Mouse (Mus musculus): Measurements from ENCODE around the gene Rsph6a. TPM values are rescaled to one million over a fixed set of nuclear protein-coding genes. Genes with fewer than 3 reads are reported as not detected.
A peak's percentile ranks its signal among the peaks of the same experiment; 100 is the strongest.

Rsph6a gene
- not detected in 2 replicates for polyA plus RNA-seq (2012; ENCODE audit: insufficient read depth, insufficient read length, missing spikeins)

DNA sequence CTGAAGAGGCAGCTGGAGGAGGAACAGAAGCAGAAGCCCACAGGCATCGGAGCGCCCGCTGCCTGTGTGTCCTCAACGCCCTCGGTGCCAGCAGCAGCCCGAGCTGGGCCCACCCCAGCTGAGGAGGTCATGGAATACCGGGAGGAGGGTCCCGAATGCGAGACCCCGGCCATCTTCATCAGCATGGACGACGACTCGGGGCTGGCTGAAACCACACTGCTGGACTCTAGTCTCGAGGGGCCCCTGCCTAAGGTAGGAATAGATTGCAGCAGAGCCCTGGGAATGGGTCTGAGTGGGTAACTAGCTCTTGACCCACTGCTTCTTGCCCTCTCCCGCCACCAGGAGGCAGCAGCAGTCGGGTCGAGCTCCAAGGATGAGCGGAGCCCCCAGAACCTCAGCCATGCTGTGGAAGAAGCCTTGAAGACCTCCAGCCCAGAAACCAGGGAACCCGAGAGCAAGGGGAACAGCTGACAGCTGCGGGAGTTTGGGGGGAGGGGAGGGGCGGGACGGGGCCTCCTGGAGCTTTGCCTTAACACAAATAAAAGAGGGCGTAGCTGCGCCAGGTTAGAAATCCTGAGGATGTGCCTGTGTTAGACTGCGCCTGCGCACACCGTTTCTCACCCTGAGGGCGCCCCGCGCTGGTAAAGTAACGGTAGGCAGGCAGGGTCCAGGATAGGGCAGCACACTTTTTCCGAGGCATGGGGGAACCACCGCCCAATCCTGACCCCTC is at the start of gene Rsph6a:
Gene Rsph6a (plus strand): TSS at position 644 of the 730 bp plus-strand sequence.
- no peak within 1 kb of the TSS for H3K27ac ChIP-seq (ENCODE audit: insufficient read depth, low read depth, low read length)
- H3K4me1 ChIP-seq (ENCODE audit: control insufficient read depth, insufficient read depth, low read length), result no peaks in the 10 kb centered on the region
- peak; percentile 20; the same call in 1 of the 2 replicates for TF ChIP-seq CTCF (IDR thresholded peaks at IDR 0.05; ENCODE audit: low read depth, low read length)
- TF ChIP-seq POLR2A (IDR thresholded peaks at IDR 0.05; ENCODE audit: borderline replicate concordance, low read depth, low read length), result no peak
- H3K4me3 ChIP-seq (ENCODE audit: insufficient read depth, low read length), result no peak within 1 kb of the TSS

- Histone ChIP-seq H3K4me3 (ENCODE audit: insufficient read depth, low read length) (peak overlapping the region; percentile 86; the same call in 1 of the 2 replicates), H3K27ac (ENCODE audit: insufficient read depth, low read depth, low read length) (no peak overlapping the region), H3K4me1 (ENCODE audit: control insufficient read depth, insufficient read depth, low read length) (peaks cover 10% of the 10 kb centered on the region)
- TF ChIP-seq POLR2A (IDR thresholded peaks at IDR 0.05; ENCODE audit: borderline replicate concordance, low read depth, low read length) (no peak), CTCF (IDR thresholded peaks at IDR 0.05; ENCODE audit: low read depth, low read length) (no peak)
These were observed 48.9 kb upstream of the Rsph6a start for GRCm38 (mm10) chr7:19005417-19006121.

DNA sequence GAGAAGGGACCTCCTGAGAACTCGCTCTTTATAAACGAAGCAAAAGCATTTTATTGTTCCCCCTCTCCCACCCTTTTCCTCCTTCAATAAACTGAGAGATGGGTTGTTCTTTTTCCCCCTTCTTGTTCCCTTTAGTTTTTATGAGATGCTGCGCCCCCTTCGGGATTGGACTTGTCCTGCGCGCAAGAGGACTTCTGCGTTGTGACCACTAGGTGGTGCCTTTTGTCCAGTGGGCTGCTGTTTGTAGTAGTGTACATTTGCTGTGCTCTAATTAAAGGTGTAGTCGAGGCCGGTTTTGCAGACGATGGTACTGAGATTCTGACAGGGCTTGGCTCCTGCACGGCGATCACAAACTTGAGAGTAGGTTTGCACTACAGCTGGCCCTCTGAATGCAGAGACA is 48.0 kb upstream of the Rsph6a start:
- Histone ChIP-seq H3K4me3 (ENCODE audit: insufficient read depth, low read length) (no peak overlapping the region), H3K27ac (ENCODE audit: insufficient read depth, low read depth, low read length) (no peak overlapping the region), H3K4me1 (ENCODE audit: control insufficient read depth, insufficient read depth, low read length) (peaks cover 10% of the 10 kb centered on the region)
- TF ChIP-seq POLR2A (IDR thresholded peaks at IDR 0.05; ENCODE audit: borderline replicate concordance, low read depth, low read length) (no peak), CTCF (IDR thresholded peaks at IDR 0.05; ENCODE audit: low read depth, low read length) (peak; percentile 99)

- no peak overlapping the region for H3K4me3 ChIP-seq (ENCODE audit: insufficient read depth, low read length)
- TF ChIP-seq CTCF (IDR thresholded peaks at IDR 0.05; ENCODE audit: low read depth, low read length) (no peak), POLR2A (IDR thresholded peaks at IDR 0.05; ENCODE audit: borderline replicate concordance, low read depth, low read length) (no peak)
- no peak overlapping the region for H3K27ac ChIP-seq (ENCODE audit: insufficient read depth, low read depth, low read length)
- H3K4me1 ChIP-seq (ENCODE audit: control insufficient read depth, insufficient read depth, low read length), result peaks cover 3% of the 10 kb centered on the region; the same call in 1 of the 2 replicates
These were observed 47.2 kb upstream of the Rsph6a start for GRCm38 (mm10) chr7:19007026-19007977.

- TF ChIP-seq CTCF (IDR thresholded peaks at IDR 0.05; ENCODE audit: low read depth, low read length) (no peak), POLR2A (IDR thresholded peaks at IDR 0.05; ENCODE audit: borderline replicate concordance, low read depth, low read length) (no peak)
- H3K4me3 ChIP-seq (ENCODE audit: insufficient read depth, low read length), result no peak overlapping the region
- H3K4me1 ChIP-seq (ENCODE audit: control insufficient read depth, insufficient read depth, low read length), result no peaks in the 10 kb centered on the region
- H3K27ac ChIP-seq (ENCODE audit: insufficient read depth, low read depth, low read length), result no peak overlapping the region
These were observed 43.9 kb upstream of the Rsph6a start for GRCm38 (mm10) chr7:19010581-19010980.

DNA sequence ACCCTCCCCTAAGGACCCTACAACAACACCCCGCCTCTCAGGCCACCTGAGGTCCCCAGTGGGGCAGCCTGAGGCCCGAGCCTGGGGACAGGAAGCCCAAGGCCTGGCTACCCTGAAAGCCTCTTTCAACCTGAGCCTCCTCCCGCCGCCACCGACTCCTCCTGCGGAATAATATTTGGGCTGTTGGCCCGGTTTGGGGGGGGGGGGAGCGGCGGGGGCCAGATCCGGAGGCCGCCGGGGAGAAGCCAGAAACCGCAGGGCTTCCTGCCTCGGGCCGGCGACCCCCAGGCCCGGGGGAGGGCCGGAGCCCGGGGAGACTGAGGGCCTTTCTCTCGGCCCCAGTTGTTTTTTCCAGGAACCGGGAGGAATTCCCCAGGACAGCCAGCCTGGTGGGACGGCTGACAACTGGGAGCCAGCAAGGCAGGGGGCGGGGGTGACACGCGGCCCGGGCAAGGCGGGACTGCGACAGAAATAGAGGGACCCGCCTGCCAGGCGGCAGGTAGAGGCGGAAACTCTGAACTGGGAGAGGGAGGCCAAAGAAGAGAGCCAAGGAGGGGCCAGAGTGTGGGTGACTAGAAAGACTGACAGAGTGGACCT is 42.4 kb upstream of the Rsph6a start:
- no peak overlapping the region for H3K27ac ChIP-seq (ENCODE audit: insufficient read depth, low read depth, low read length)
- no peak for TF ChIP-seq CTCF (IDR thresholded peaks at IDR 0.05; ENCODE audit: low read depth, low read length)
- TF ChIP-seq POLR2A (IDR thresholded peaks at IDR 0.05; ENCODE audit: borderline replicate concordance, low read depth, low read length), result no peak
- no peak overlapping the region for H3K4me3 ChIP-seq (ENCODE audit: insufficient read depth, low read length)
- H3K4me1 ChIP-seq (ENCODE audit: control insufficient read depth, insufficient read depth, low read length), result no peaks in the 10 kb centered on the region

DNA sequence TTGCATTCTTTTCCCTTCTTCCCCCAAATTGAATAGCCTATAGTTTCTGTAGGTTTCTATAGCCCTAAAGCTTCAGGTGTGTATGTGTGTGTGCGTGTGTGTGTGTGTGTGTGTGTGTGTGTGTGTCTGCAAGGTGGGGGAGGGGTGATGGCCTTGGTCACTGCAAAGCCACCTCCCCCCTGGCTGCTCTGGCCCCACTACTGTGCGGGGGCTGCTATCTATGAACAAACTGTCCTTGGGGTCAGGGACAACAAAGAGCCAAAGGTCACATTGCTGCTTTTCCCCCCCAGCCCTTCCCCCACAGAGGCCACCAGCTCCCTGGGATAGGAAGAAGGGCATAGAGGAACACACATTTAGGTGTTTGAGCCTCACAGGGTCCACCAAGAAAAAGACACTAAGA is 41.6 kb upstream of the Rsph6a start:
- H3K27ac ChIP-seq (ENCODE audit: insufficient read depth, low read depth, low read length), result no peak overlapping the region
- no peak overlapping the region for H3K4me3 ChIP-seq (ENCODE audit: insufficient read depth, low read length)
- TF ChIP-seq CTCF (IDR thresholded peaks at IDR 0.05; ENCODE audit: low read depth, low read length), result no peak
- no peaks in the 10 kb centered on the region for H3K4me1 ChIP-seq (ENCODE audit: control insufficient read depth, insufficient read depth, low read length)

DNA sequence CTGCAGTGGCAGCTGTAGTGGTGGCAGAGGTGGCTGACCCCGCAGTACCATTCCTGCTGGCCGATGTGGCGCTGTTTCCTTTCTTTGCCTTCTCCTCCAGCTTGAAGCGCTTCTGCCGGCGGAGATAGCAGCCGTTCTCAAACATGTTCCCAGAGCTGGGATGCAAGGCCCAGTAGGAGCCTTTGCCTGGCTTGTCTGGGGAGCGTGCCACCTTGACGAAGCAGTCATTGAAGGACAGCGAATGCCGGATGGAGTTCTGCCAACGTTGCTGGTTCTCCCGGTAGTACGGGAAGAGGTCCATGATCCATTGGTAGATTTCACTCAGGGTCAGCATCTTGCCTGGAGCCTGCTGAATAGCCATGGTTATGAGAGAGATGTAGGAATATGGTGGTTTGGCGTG is 40.0 kb upstream of the Rsph6a start:
- no peak overlapping the region for H3K4me3 ChIP-seq (ENCODE audit: insufficient read depth, low read length)
- no peak overlapping the region for H3K27ac ChIP-seq (ENCODE audit: insufficient read depth, low read depth, low read length)
- H3K4me1 ChIP-seq (ENCODE audit: control insufficient read depth, insufficient read depth, low read length), result no peaks in the 10 kb centered on the region
- no peak for TF ChIP-seq POLR2A (IDR thresholded peaks at IDR 0.05; ENCODE audit: borderline replicate concordance, low read depth, low read length)
- TF ChIP-seq CTCF (IDR thresholded peaks at IDR 0.05; ENCODE audit: low read depth, low read length), result no peak

GRCm38 (mm10) chr7:19016042-19016441 is 38.4 kb upstream of the Rsph6a start:
- Histone ChIP-seq H3K27ac (ENCODE audit: insufficient read depth, low read depth, low read length) (no peak overlapping the region), H3K4me3 (ENCODE audit: insufficient read depth, low read length) (no peak overlapping the region), H3K4me1 (ENCODE audit: control insufficient read depth, insufficient read depth, low read length) (no peaks in the 10 kb centered on the region)
- TF ChIP-seq POLR2A (IDR thresholded peaks at IDR 0.05; ENCODE audit: borderline replicate concordance, low read depth, low read length) (no peak), CTCF (IDR thresholded peaks at IDR 0.05; ENCODE audit: low read depth, low read length) (no peak)
